Mouse (Mus musculus): Measurements from ENCODE around the gene Cspg5. TPM values are rescaled to one million over a fixed set of nuclear protein-coding genes. Genes with fewer than 3 reads are reported as not detected.
A peak's percentile ranks its signal among the peaks of the same experiment; 100 is the strongest.

Cspg5 gene
- polyA plus RNA-seq, 1 experiment, result 124 TPM

- no peak overlapping the region for H3K27ac ChIP-seq (ENCODE audit: insufficient read depth, low read length)
- WGBS, result 76% methylated on average over 5 of the region's 5 CpGs
- no peak overlapping the region for H3K4me3 ChIP-seq (replicated peaks; ENCODE audit: insufficient read depth, low read depth, low read length)
- H3K4me1 ChIP-seq (ENCODE audit: control insufficient read depth, insufficient read depth, low read length), result no peaks in the 10 kb centered on the region; the same call in 1 of the 2 replicates
- H3K27me3 ChIP-seq (ENCODE audit: control insufficient read depth, insufficient read depth, low read length), result no peaks in the 10 kb centered on the region
- no peak for DNase-seq
- TF ChIP-seq POLR2A (IDR thresholded peaks at IDR 0.05; ENCODE audit: borderline replicate concordance, insufficient read depth, low read length) (no peak), CTCF (IDR thresholded peaks at IDR 0.05; ENCODE audit: borderline replicate concordance, insufficient read depth, low read depth, low read length) (no peak)
Observed at GRCm38 (mm10) chr9:110275882-110276281, 32.3 kb downstream of the Cspg5 start.

GRCm38 (mm10) chr9:110277431-110277881, 33.9 kb downstream of the Cspg5 start:
- DNase-seq, result peak; percentile 35 to 52
- Histone ChIP-seq H3K4me1 (ENCODE audit: control insufficient read depth, insufficient read depth, low read length) (no peaks in the 10 kb centered on the region; the same call in 1 of the 2 replicates), H3K4me3 (replicated peaks; ENCODE audit: insufficient read depth, low read depth, low read length) (no peak overlapping the region), H3K27me3 (ENCODE audit: control insufficient read depth, insufficient read depth, low read length) (no peaks in the 10 kb centered on the region), H3K27ac (ENCODE audit: insufficient read depth, low read length) (no peak overlapping the region)
- TF ChIP-seq POLR2A (IDR thresholded peaks at IDR 0.05; ENCODE audit: borderline replicate concordance, insufficient read depth, low read length) (no peak), CTCF (IDR thresholded peaks at IDR 0.05; ENCODE audit: borderline replicate concordance, insufficient read depth, low read depth, low read length) (no peak)
- WGBS, result 37% methylated on average over 8 of the region's 8 CpGs

GRCm38 (mm10) chr9:110284075-110284697, 40.6 kb downstream of the Cspg5 start:
- Histone ChIP-seq H3K27me3 (ENCODE audit: control insufficient read depth, insufficient read depth, low read length) (no peaks in the 10 kb centered on the region), H3K4me1 (ENCODE audit: control insufficient read depth, insufficient read depth, low read length) (peaks cover 18% of the 10 kb centered on the region), H3K27ac (ENCODE audit: insufficient read depth, low read length) (no peak overlapping the region), H3K4me3 (replicated peaks; ENCODE audit: insufficient read depth, low read depth, low read length) (no peak overlapping the region)
- peak; percentile 39 to 55 for DNase-seq
- WGBS, result 63% methylated on average over 10 of the region's 10 CpGs
- no peak for TF ChIP-seq CTCF (IDR thresholded peaks at IDR 0.05; ENCODE audit: borderline replicate concordance, insufficient read depth, low read depth, low read length)
- TF ChIP-seq POLR2A (IDR thresholded peaks at IDR 0.05; ENCODE audit: borderline replicate concordance, insufficient read depth, low read length), result no peak

- Histone ChIP-seq H3K27me3 (ENCODE audit: control insufficient read depth, insufficient read depth, low read length) (no peaks in the 10 kb centered on the region), H3K27ac (ENCODE audit: insufficient read depth, low read length) (no peak overlapping the region), H3K4me1 (ENCODE audit: control insufficient read depth, insufficient read depth, low read length) (peaks cover 18% of the 10 kb centered on the region), H3K4me3 (replicated peaks; ENCODE audit: insufficient read depth, low read depth, low read length) (no peak overlapping the region)
- WGBS, result 10% methylated on average over 7 of the region's 7 CpGs
- TF ChIP-seq POLR2A (IDR thresholded peaks at IDR 0.05; ENCODE audit: borderline replicate concordance, insufficient read depth, low read length) (no peak), CTCF (IDR thresholded peaks at IDR 0.05; ENCODE audit: borderline replicate concordance, insufficient read depth, low read depth, low read length) (no peak)
- peak; percentile 61 to 77 for DNase-seq
Observed at GRCm38 (mm10) chr9:110287321-110287924, 43.8 kb downstream of the Cspg5 start.

DNA sequence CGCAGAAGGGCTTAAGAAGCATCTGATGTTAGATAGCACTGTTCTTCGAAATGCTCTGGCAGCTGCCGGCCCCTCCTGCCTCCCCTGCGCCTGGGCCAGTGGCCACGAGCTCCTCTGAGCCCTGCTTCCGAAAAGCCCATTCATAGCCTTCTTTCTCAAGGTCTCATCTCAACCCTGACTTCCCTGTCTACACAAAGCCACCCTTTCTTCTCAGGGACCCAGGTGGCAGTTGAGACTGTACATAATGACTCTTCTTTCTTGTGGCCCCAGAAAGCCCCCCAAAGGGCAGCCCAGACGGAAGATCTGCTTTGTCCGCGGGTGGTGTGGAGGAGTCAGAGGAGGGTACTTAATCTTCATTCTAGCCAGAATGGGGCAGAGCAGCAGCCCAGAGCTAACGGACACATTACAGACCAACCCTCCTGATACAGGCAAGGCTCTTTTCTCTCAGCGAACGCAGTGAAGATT, 49.7 kb downstream of the Cspg5 start:
- H3K4me3 ChIP-seq (replicated peaks; ENCODE audit: insufficient read depth, low read depth, low read length), result no peak overlapping the region
- H3K27me3 ChIP-seq (ENCODE audit: control insufficient read depth, insufficient read depth, low read length), result no peaks in the 10 kb centered on the region
- no peak for TF ChIP-seq CTCF (IDR thresholded peaks at IDR 0.05; ENCODE audit: borderline replicate concordance, insufficient read depth, low read depth, low read length)
- TF ChIP-seq POLR2A (IDR thresholded peaks at IDR 0.05; ENCODE audit: borderline replicate concordance, insufficient read depth, low read length), result no peak
- no peak overlapping the region for H3K27ac ChIP-seq (ENCODE audit: insufficient read depth, low read length)
- WGBS, result 36% methylated on average over 12 of the region's 12 CpGs
- DNase-seq, result no peak
- H3K4me1 ChIP-seq (ENCODE audit: control insufficient read depth, insufficient read depth, low read length), result no peaks in the 10 kb centered on the region

DNA sequence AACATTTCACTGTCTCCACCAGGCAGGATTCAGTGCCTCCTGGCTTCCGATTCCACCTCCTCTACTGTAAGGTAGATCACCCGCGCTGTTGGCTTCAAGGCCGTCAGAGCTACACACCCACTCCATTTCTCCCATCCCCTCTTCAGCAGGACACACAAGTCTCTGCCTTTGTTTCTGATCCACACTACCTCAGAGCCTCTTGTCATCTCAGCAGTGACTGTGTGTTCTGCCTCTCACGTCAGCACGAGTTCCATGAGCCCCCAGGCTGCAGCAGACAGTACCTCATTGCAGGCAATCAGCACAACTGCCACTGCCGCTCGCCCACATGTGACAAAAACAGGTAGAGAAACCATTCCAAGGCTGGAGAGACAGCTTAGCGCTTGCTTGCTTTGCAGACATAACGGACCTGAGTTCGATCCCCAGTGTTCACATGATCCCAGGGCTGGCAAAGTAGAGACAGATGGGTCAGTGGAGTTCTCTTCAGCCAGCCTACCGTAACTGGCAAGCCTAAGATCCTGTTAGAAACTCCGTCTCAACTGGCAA, 50.4 kb downstream of the Cspg5 start:
- H3K4me1 ChIP-seq (ENCODE audit: control insufficient read depth, insufficient read depth, low read length), result no peaks in the 10 kb centered on the region
- no peak for TF ChIP-seq POLR2A (IDR thresholded peaks at IDR 0.05; ENCODE audit: borderline replicate concordance, insufficient read depth, low read length)
- TF ChIP-seq CTCF (IDR thresholded peaks at IDR 0.05; ENCODE audit: borderline replicate concordance, insufficient read depth, low read depth, low read length), result no peak
- 79% methylated on average over 13 of the region's 13 CpGs for WGBS
- H3K4me3 ChIP-seq (replicated peaks; ENCODE audit: insufficient read depth, low read depth, low read length), result no peak overlapping the region
- no peak for DNase-seq
- H3K27ac ChIP-seq (ENCODE audit: insufficient read depth, low read length), result no peak overlapping the region
- no peaks in the 10 kb centered on the region for H3K27me3 ChIP-seq (ENCODE audit: control insufficient read depth, insufficient read depth, low read length)

DNA sequence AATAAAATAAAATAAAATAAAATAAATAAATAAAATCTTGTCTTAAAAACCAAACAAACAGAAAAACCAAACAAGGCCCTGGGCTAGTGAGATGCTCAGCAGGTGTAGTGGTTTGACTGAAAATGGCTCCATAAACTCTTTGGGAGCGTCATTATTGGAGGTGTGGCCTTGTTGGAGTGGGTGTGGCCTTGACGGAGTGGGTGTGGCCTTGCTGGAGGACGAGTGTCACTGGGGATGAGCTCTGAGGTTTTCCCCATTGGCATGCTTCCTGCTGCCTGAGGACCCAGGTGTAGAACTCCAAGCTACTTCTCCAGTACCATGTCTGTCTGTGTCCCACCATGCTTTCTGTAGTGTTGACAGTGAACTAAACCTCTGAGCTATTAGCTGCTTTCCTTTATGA, 51.2 kb downstream of the Cspg5 start:
- Histone ChIP-seq H3K4me1 (ENCODE audit: control insufficient read depth, insufficient read depth, low read length) (no peaks in the 10 kb centered on the region), H3K27ac (ENCODE audit: insufficient read depth, low read length) (no peak overlapping the region), H3K4me3 (replicated peaks; ENCODE audit: insufficient read depth, low read depth, low read length) (no peak overlapping the region), H3K27me3 (ENCODE audit: control insufficient read depth, insufficient read depth, low read length) (no peaks in the 10 kb centered on the region)
- WGBS, result 55% methylated on average over 3 of the region's 3 CpGs
- TF ChIP-seq CTCF (IDR thresholded peaks at IDR 0.05; ENCODE audit: borderline replicate concordance, insufficient read depth, low read depth, low read length), result no peak
- no peak for TF ChIP-seq POLR2A (IDR thresholded peaks at IDR 0.05; ENCODE audit: borderline replicate concordance, insufficient read depth, low read length)
- DNase-seq, result no peak
